Mouse (Mus musculus): Measurements from ENCODE around the gene Tiparp.

GRCm38 (mm10) chr3:65482266-65482665 is 45.9 kb upstream of the Tiparp start:
- TF ChIP-seq POLR2A (IDR thresholded peaks at IDR 0.05; ENCODE audit: borderline replicate concordance, control insufficient read depth, low read depth, low read length), result no peak
- TF ChIP-seq CTCF (IDR thresholded peaks at IDR 0.05; ENCODE audit: control insufficient read depth, insufficient read depth, low read length), result no peak
